Mouse (Mus musculus): ENCODE measurements at regions not wholly inside any gene's neighbourhood (a gene's known extent, or its start where the extent isn't known, plus 50 kb on each side); places are given as distances from the start of the nearest gene placed in this dataset.

DNA sequence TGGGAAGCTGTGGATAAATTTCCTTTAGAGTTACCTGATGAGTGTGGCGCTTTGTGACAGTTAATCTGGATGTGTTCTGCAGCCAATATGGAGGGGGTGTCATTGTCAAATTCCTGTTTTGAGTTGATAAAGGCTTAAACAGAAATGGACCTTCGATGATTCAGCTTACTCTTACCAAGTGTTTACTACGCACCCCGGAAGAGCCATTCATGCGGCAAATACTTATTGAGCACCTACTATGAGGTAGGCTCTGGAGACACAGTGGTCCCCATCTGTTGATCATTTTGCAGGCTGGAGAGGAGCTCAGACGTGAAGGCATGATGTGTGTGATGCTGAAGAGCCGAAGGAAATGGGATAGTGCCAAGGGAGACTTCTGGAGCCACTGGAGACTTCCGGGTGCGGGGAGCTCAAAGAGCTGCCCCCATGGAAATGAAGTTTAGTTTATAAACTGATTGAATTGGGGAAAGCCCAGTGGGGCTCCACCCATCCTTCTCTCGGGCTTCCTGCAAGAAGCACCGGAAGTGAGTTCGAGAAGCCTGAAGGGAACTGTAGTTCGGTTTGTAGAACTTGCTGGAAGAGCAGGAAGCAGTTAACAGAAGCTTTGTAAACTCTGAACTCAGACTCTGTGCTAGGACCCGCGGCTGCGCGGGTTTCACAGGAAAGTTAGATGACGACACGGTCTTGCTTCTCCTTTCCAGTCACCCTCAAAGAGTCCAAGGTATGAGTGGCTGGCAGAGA, 187.7 kb downstream of the Katnal1 start:
- TF ChIP-seq CTCF (IDR thresholded peaks at IDR 0.05; ENCODE audit: low read depth) (no peak), EP300 (IDR thresholded peaks at IDR 0.05; ENCODE audit: low read depth) (no peak)

Data from liver, embryonic 14.5 days (tissue).